In genomic region chr9:41211865-41212302, GRCm38 (mm10) we compare ENCODE assay signal across 8 mouse cellular contexts. TPM values are rescaled to one million over a fixed set of nuclear protein-coding genes. Genes with fewer than 3 reads are reported as not detected.
DNase-seq lines count a peak whose midpoint lies in the region; ATAC-seq and TF ChIP-seq lines count a peak whose summit lies in the region.

No protein-coding gene starts in this region.

- no peak for DNase-seq in intestine, embryonic 14.5 days (ENCODE audit: low spot score)
- no peak for DNase-seq in hindbrain, embryonic 10.5 days (ENCODE audit: low spot score)
- no peak for DNase-seq in thymus, adult 2 months
- no peak for DNase-seq in embryo, embryonic 10 days (ENCODE audit: low spot score)
- no peak for DNase-seq in adrenal gland, postnatal 4 days (ENCODE audit: low spot score in 2 of 2)

- H3K4me3 ChIP-seq in intestine, embryonic 14.5 days (ENCODE audit: low read depth, low read length), result no peak overlapping the region
- H3K4me3 ChIP-seq in intestine, postnatal 0 days (ENCODE audit: low read depth, low read length), result no peak overlapping the region
- no peak overlapping the region for H3K4me3 ChIP-seq in embryonic facial prominence, embryonic 12.5 days
- H3K4me3 ChIP-seq in hindbrain, embryonic 10.5 days, result peak overlapping the region; percentile 42; the same call in 1 of the 2 replicates
- H3K4me3 ChIP-seq in midbrain, embryonic 12.5 days, result no peak overlapping the region
- H3K4me3 ChIP-seq in thymus, adult 2 months (ENCODE audit: control insufficient read depth, insufficient read depth, low read length), result no peak overlapping the region

- H3K9me3 ChIP-seq in intestine, embryonic 14.5 days (ENCODE audit: control insufficient read depth, low read length), result no peaks in the 10 kb centered on the region
- no peaks in the 10 kb centered on the region for H3K9me3 ChIP-seq in intestine, postnatal 0 days (ENCODE audit: control insufficient read depth)
- H3K9me3 ChIP-seq in embryonic facial prominence, embryonic 12.5 days, result no peaks in the 10 kb centered on the region
- no peaks in the 10 kb centered on the region for H3K9me3 ChIP-seq in hindbrain, embryonic 10.5 days
- no peaks in the 10 kb centered on the region for H3K9me3 ChIP-seq in midbrain, embryonic 12.5 days

- H3K27ac ChIP-seq in intestine, embryonic 14.5 days (ENCODE audit: low read depth), result peak overlapping the region; percentile 76
- H3K27ac ChIP-seq in intestine, postnatal 0 days (ENCODE audit: low read depth, low read length), result no peak overlapping the region
- H3K27ac ChIP-seq in embryonic facial prominence, embryonic 12.5 days, result peak overlapping the region; percentile 97
- peak overlapping the region; percentile 86 for H3K27ac ChIP-seq in hindbrain, embryonic 10.5 days
- peak overlapping the region; percentile 73 for H3K27ac ChIP-seq in midbrain, embryonic 12.5 days (replicated peaks)
- H3K27ac ChIP-seq in thymus, adult 2 months (ENCODE audit: control insufficient read depth, insufficient read depth, low read length), result no peak overlapping the region

- no peak for ATAC-seq in intestine, embryonic 14.5 days (replicated peaks; ENCODE audit: low FRiP score, low TSS enrichment, low read depth)
- ATAC-seq in intestine, postnatal 0 days, result no peak
- ATAC-seq in embryonic facial prominence, embryonic 12.5 days (ENCODE audit: insufficient number of reproducible peaks, insufficient read depth, low FRiP score, low TSS enrichment), result peak; percentile 13; the same call in 1 of the 2 replicates
- no peak for ATAC-seq in midbrain, embryonic 12.5 days (ENCODE audit: low FRiP score, low read depth)

- WGBS in intestine, embryonic 14.5 days, result 41% methylated on average over 10 of the region's 10 CpGs
- WGBS in intestine, postnatal 0 days, result 54% methylated on average over 10 of the region's 10 CpGs
- 19% methylated on average over 10 of the region's 10 CpGs for WGBS in embryonic facial prominence, embryonic 12.5 days
- 52% methylated on average over 10 of the region's 10 CpGs for WGBS in hindbrain, embryonic 10.5 days
- WGBS in midbrain, embryonic 12.5 days, result 35% methylated on average over 10 of the region's 10 CpGs
- WGBS in thymus, adult 2 months, result 82% methylated on average over 10 of the region's 10 CpGs

- TF ChIP-seq CTCF in intestine, postnatal 0 days (IDR thresholded peaks at IDR 0.05; ENCODE audit: low read depth), result no peak
- TF ChIP-seq CTCF in thymus, adult 2 months (IDR thresholded peaks at IDR 0.05; ENCODE audit: borderline replicate concordance, control insufficient read depth, extremely low read depth, insufficient read depth, low read length, poor library complexity), result no peak

- TF ChIP-seq POLR2A in thymus, adult 2 months (IDR thresholded peaks at IDR 0.05; ENCODE audit: control insufficient read depth, extremely low read depth, insufficient read depth, low read length, poor library complexity), result no peak

- H3K9ac ChIP-seq in intestine, embryonic 14.5 days (ENCODE audit: low read length), result no peak overlapping the region
- no peak overlapping the region for H3K9ac ChIP-seq in intestine, postnatal 0 days (ENCODE audit: low read depth, low read length)
- 0 out of 2 replicates have a peak overlapping the region, but pooled peaks have one; percentile 27 for H3K9ac ChIP-seq in embryonic facial prominence, embryonic 12.5 days
- no peak overlapping the region for H3K9ac ChIP-seq in midbrain, embryonic 12.5 days (replicated peaks)

- H3K36me3 ChIP-seq in intestine, embryonic 14.5 days (ENCODE audit: control insufficient read depth, insufficient read depth, low read length), result no peaks in the 10 kb centered on the region
- H3K36me3 ChIP-seq in intestine, postnatal 0 days (ENCODE audit: control insufficient read depth, insufficient read depth), result no peaks in the 10 kb centered on the region
- no peaks in the 10 kb centered on the region for H3K36me3 ChIP-seq in embryonic facial prominence, embryonic 12.5 days
- H3K36me3 ChIP-seq in hindbrain, embryonic 10.5 days, result no peaks in the 10 kb centered on the region
- no peaks in the 10 kb centered on the region for H3K36me3 ChIP-seq in midbrain, embryonic 12.5 days
- no peaks in the 10 kb centered on the region for H3K36me3 ChIP-seq in thymus, adult 2 months (ENCODE audit: control insufficient read depth, insufficient read depth, low read length)

- peaks cover 18% of the 10 kb centered on the region for H3K4me1 ChIP-seq in intestine, embryonic 14.5 days (replicated peaks; ENCODE audit: control insufficient read depth, insufficient read depth, low read length)
- H3K4me1 ChIP-seq in intestine, postnatal 0 days (replicated peaks; ENCODE audit: control insufficient read depth, insufficient read depth, low read length), result no peaks in the 10 kb centered on the region
- peaks cover 37% of the 10 kb centered on the region for H3K4me1 ChIP-seq in embryonic facial prominence, embryonic 12.5 days
- H3K4me1 ChIP-seq in hindbrain, embryonic 10.5 days (replicated peaks), result peaks cover 28% of the 10 kb centered on the region
- peaks cover 22% of the 10 kb centered on the region for H3K4me1 ChIP-seq in midbrain, embryonic 12.5 days
- peaks cover 3% of the 10 kb centered on the region; the same call in 1 of the 2 replicates for H3K4me1 ChIP-seq in thymus, adult 2 months (replicated peaks; ENCODE audit: control insufficient read depth, insufficient read depth, low read length)

- H3K4me2 ChIP-seq in intestine, embryonic 14.5 days (ENCODE audit: low read length), result peak overlapping the region; percentile 45
- no peak overlapping the region for H3K4me2 ChIP-seq in intestine, postnatal 0 days (replicated peaks; ENCODE audit: low read depth)
- peak overlapping the region; percentile 36 for H3K4me2 ChIP-seq in embryonic facial prominence, embryonic 12.5 days (replicated peaks)
- peak overlapping the region; percentile 46 for H3K4me2 ChIP-seq in midbrain, embryonic 12.5 days (replicated peaks)

- H3K27me3 ChIP-seq in intestine, embryonic 14.5 days (replicated peaks; ENCODE audit: control insufficient read depth, insufficient read depth, low read length), result no peaks in the 10 kb centered on the region
- no peaks in the 10 kb centered on the region for H3K27me3 ChIP-seq in intestine, postnatal 0 days (replicated peaks; ENCODE audit: control insufficient read depth, insufficient read depth, low read length)
- H3K27me3 ChIP-seq in embryonic facial prominence, embryonic 12.5 days, result no peaks in the 10 kb centered on the region
- no peaks in the 10 kb centered on the region for H3K27me3 ChIP-seq in hindbrain, embryonic 10.5 days (ENCODE audit: insufficient read depth, poor library complexity, severe bottlenecking)
- H3K27me3 ChIP-seq in midbrain, embryonic 12.5 days, result no peaks in the 10 kb centered on the region
- H3K27me3 ChIP-seq in thymus, adult 2 months (ENCODE audit: control insufficient read depth, insufficient read depth, low read length), result no peaks in the 10 kb centered on the region

RNA-seq across cellular contexts. Expression of gene Ubash3b, which starts 50.4 kb away (rescaled TPM):
- 5.5 and 5.6 TPM in 2 replicates for polyA plus RNA-seq in intestine, embryonic 14.5 days (2014; fragmentation: Nextera tagmentation; extraction: Ambion mirVana)
- polyA plus RNA-seq in intestine, postnatal 0 days (2015; fragmentation: Nextera tagmentation; extraction: Ambion mirVana), result 6.3 and 7.2 TPM in 2 replicates
- polyA plus RNA-seq in embryonic facial prominence, embryonic 12.5 days (2016; fragmentation: Nextera tagmentation; extraction: Ambion mirVana), result 11.3 and 14.9 TPM in 2 replicates
- 7.3 and 8.5 TPM in 2 replicates for polyA plus RNA-seq in hindbrain, embryonic 10.5 days (2016; fragmentation: Nextera tagmentation; extraction: Ambion mirVana)
- 8.1 and 10.1 TPM in 2 replicates for polyA plus RNA-seq in midbrain, embryonic 12.5 days (2016; fragmentation: Nextera tagmentation; extraction: Ambion mirVana)
- 7.0 and 7.6 TPM in 2 replicates for polyA plus RNA-seq in thymus, adult 2 months (2012; rRNA removed)
- 1 to 10 TPM; 6.5 to 6.7 TPM for total RNA-seq in adrenal gland, postnatal 4 days (2021)

Comparison
In these comparisons a context has a peak if more than half of its experiments do, and no peak if none do; other contexts are left out.
1. H3K27ac ChIP-seq: peak in intestine, embryonic 14.5 days (single experiment), embryonic facial prominence, embryonic 12.5 days (single experiment), hindbrain, embryonic 10.5 days (single experiment) and midbrain, embryonic 12.5 days (single experiment); none in intestine, postnatal 0 days (single experiment) and thymus, adult 2 months (single experiment).